Mouse (Mus musculus) bone marrow, adult 2 months (tissue): Measurements from ENCODE around the gene Pzp.

Source experiments
- CTCF ChIP-seq: fragments of 200-500 bp; IDR thresholded peaks from 2 replicates; pipeline ENCODE4 v1.5.1; 2011; ENCODE audit warnings: low read length, control low read depth; ENCODE audit not compliant: control insufficient read depth, insufficient read depth
- POLR2A ChIP-seq: fragments of 200-500 bp; IDR thresholded peaks from 2 replicates; pipeline ENCODE4 v1.6.1; 2011; ENCODE audit warnings: low read depth, mild to moderate bottlenecking, control low read depth, low read length, borderline replicate concordance; ENCODE audit not compliant: control insufficient read depth

DNA sequence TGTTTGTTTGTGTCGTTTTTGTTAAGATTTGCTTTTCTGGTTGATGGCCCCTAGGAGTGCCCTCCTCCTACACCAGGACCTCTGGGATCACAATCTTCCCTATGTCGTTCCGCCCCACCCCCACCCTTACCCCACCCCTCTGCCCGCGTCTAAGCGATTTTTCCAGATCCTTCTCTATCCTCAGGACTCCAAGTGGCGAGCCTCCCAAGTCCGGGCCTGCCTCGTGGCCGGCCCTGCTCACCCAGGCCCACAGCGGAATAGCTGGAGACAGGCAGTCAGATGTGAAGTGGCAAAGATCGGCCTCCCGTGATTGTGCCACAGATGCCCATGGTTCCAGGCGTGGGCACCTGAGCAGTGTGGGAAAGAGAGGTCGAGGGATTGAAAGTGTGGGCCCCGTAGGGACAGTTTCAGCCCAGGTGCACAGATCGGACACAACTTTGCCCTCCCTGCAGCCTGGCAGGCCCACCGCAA lies 87.6 kb downstream of the Pzp start:
- TF ChIP-seq POLR2A = no peak
- TF ChIP-seq CTCF = no peak
